Mouse (Mus musculus) ES-Bruce4 (cell line): ENCODE measurements at regions not wholly inside any gene's neighbourhood (a gene's known extent, or its start where the extent isn't known, plus 50 kb on each side); places are given as distances from the start of the nearest gene placed in this dataset.

Experiments used
- CTCF ChIP-seq: IDR thresholded peaks from one replicate; pipeline ENCODE4 v1.8.1; 2011; ENCODE audit warnings: low read depth, low read length
- EP300 ChIP-seq: IDR thresholded peaks from 2 replicates; pipeline ENCODE4 v1.6.1; 2011; ENCODE audit warnings: low read depth, low read length; ENCODE audit not compliant: insufficient read depth

- no peak for TF ChIP-seq CTCF
- TF ChIP-seq EP300 = no peak
Measured at GRCm38 (mm10) chr5:75410240-75411186, 164.2 kb upstream of the Kit start.
